Mouse (Mus musculus): Measurements from ENCODE around the gene Trem2.

GRCm38 (mm10) chr17:48402751-48403150 lies 56.5 kb downstream of the Trem2 start:
- no peak for TF ChIP-seq ZNF384 (IDR thresholded peaks at IDR 0.05; ENCODE audit: low read depth, low read length)
- TF ChIP-seq MAFK (IDR thresholded peaks at IDR 0.05; ENCODE audit: insufficient read depth, low read depth, low read length): no peak
- TF ChIP-seq ZC3H11A (IDR thresholded peaks at IDR 0.05; ENCODE audit: borderline replicate concordance, low read depth, low read length): no peak
- no peak for TF ChIP-seq HCFC1 (IDR thresholded peaks at IDR 0.05; ENCODE audit: borderline replicate concordance, insufficient read depth, low read length)

Measured in ES-E14 (cell line).